Mouse (Mus musculus): ENCODE data around the gene Ceacam12. TPM values are rescaled to one million over a fixed set of nuclear protein-coding genes. Genes with fewer than 3 reads are reported as not detected.

Ceacam12 gene
- polyA plus RNA-seq (2017; shearing (Covaris generic)), result not detected

DNA sequence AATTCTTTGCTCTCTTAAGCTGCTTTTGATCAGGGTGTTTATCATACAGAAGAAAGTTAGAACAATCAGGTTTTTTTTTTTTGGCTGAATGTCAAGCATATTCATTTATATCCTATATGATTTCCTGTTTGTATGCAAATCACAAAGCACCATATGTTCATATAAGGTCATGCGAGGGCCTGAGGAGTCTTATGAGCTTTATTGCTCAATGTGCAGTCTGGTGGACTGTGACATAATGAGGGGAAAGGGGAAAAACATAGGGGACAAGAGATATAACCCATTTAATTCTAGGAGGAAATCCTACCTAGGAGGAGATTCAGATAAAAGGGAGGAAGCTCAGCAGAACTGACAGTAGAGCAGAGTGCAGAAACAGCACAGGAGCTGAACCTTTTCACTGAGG is at the start of gene Ceacam12:
TSS of gene Ceacam12 (plus strand) at position 301 of the 400 bp plus-strand sequence.

Other genes with a start within 250 kb of the Ceacam12 start
- not detected for gene Gm5155, start 194.2 kb upstream of the Ceacam12 start, polyA plus RNA-seq (2017; shearing (Covaris generic))
- gene Ceacam11, start 93.8 kb upstream of the Ceacam12 start, polyA plus RNA-seq (2017; shearing (Covaris generic)), result not detected
- not detected for gene Ceacam13, start 56.0 kb upstream of the Ceacam12 start, polyA plus RNA-seq (2017; shearing (Covaris generic))
- not detected for gene Igfl3, start 110.6 kb downstream of the Ceacam12 start, polyA plus RNA-seq (2017; shearing (Covaris generic))
- not detected for gene Mill1, start 179.4 kb downstream of the Ceacam12 start, polyA plus RNA-seq (2017; shearing (Covaris generic))